Mouse (Mus musculus): ENCODE results near the gene G6pc2. TPM values are rescaled to one million over a fixed set of nuclear protein-coding genes. Genes with fewer than 3 reads are reported as not detected.

The G6pc2 gene
- total RNA-seq (2012; rRNA removed) (not detected in 2 replicates), polyA plus RNA-seq (2012; ENCODE audit: insufficient read depth in 1 of 2, insufficient read length in 2 of 2, low read depth in 1 of 2, low replicate concordance in 2 of 2, missing spikeins in 1 of 2) (not detected)

DNA sequence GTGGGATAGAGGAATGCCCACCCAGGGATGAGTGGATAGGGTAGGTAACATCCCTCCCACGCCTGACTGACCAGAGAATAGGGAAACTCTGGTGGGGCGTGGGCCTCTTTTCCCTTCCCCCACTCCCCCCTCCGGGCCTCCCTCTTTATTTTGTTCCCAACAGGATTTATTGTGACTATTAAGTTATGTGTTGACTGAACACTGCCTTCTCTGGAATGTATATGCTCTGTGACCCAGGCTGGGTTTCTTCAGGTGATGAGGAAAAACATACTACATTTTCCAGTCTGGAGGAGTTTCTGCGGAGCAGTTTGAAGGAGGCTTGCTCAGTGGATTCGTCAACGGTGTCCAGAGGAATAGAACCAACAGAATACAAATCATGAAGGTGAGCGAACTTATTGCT, at the start of gene G6pc2:
G6pc2 (plus strand) TSS at position 301 of the 400 bp plus-strand sequence.
- Histone ChIP-seq H3K9ac (ENCODE audit: control insufficient read depth, low read depth, low read length, poor library complexity, severe bottlenecking) (no peak within 1 kb of the TSS), H3K27me3 (ENCODE audit: control insufficient read depth in 1 of 2, insufficient read depth in 2 of 2, low read length in 2 of 2) (no peaks in the 10 kb centered on the region; a peak in 1 of 4 replicates), H3K36me3 (ENCODE audit: control insufficient read depth in 1 of 2, insufficient read depth in 2 of 2, low read length in 2 of 2) (no peaks in the 10 kb centered on the region), H3K79me2 (ENCODE audit: control insufficient read depth, insufficient read depth, low read length, poor library complexity) (no peaks in the 10 kb centered on the region; the same call in 1 of the 2 replicates), H3K4me1 (ENCODE audit: control insufficient read depth in 1 of 2, insufficient read depth in 2 of 2, low read length in 2 of 2) (no peaks in the 10 kb centered on the region), H3K27ac (ENCODE audit: control insufficient read depth, low read depth, low read length) (no peak within 1 kb of the TSS), H3K4me3 (ENCODE audit: control insufficient read depth in 1 of 2, insufficient read depth in 1 of 2, low read depth in 2 of 2, low read length in 2 of 2) (no peak within 1 kb of the TSS), H3K9me3 (replicated peaks; ENCODE audit: insufficient read depth, low read length) (no peaks in the 10 kb centered on the region)
- DNase-seq (ENCODE audit: low read depth, low spot score) = no peak
- TF ChIP-seq UBTF (IDR thresholded peaks at IDR 0.05; ENCODE audit: borderline replicate concordance, insufficient read depth, low read depth, low read length) (no peak), CHD1 (IDR thresholded peaks at IDR 0.05; ENCODE audit: low read depth, low read length) (no peak), USF2 (IDR thresholded peaks at IDR 0.05; ENCODE audit: borderline replicate concordance in 1 of 2, insufficient read depth in 1 of 2, low read depth in 1 of 2, low read length in 2 of 2) (no peak), SIN3A (IDR thresholded peaks at IDR 0.05; ENCODE audit: low read length) (no peak), HCFC1 (IDR thresholded peaks at IDR 0.05; ENCODE audit: low read depth, low read length) (no peak), CTCF (IDR thresholded peaks at IDR 0.05 in 2 of 3, conservative IDR thresholded peaks at IDR 0.05 in 1 of 3; ENCODE audit: control insufficient read depth in 1 of 3, insufficient read depth in 1 of 3, low read depth in 2 of 3, low read length in 3 of 3, poor library complexity in 1 of 3, severe bottlenecking in 1 of 3) (no peak), RAD21 (IDR thresholded peaks at IDR 0.05; ENCODE audit: low read depth, low read length) (no peak), GATA1 (IDR thresholded peaks at IDR 0.05; ENCODE audit: low read depth, low read length) (no peak), ETS1 (IDR thresholded peaks at IDR 0.05; ENCODE audit: low read depth, low read length) (no peak), KAT2A (conservative IDR thresholded peaks at IDR 0.05; ENCODE audit: low read depth, low read length) (no peak), E2F4 (IDR thresholded peaks at IDR 0.05; ENCODE audit: borderline replicate concordance, low read depth, low read length) (no peak), TCF12 (IDR thresholded peaks at IDR 0.05; ENCODE audit: low read depth, low read length) (no peak), BHLHE40 (IDR thresholded peaks at IDR 0.05; ENCODE audit: borderline replicate concordance, low read depth, low read length) (no peak), MXI1 (IDR thresholded peaks at IDR 0.05; ENCODE audit: low read depth, low read length) (no peak), ZNF384 (IDR thresholded peaks at IDR 0.05; ENCODE audit: low read depth, low read length) (no peak), POLR2AphosphoS2 (IDR thresholded peaks at IDR 0.05; ENCODE audit: low read length) (no peak), EP300 (IDR thresholded peaks at IDR 0.05; ENCODE audit: low read depth in 1 of 2, low read length in 2 of 2) (no peak), NRF1 (IDR thresholded peaks at IDR 0.05; ENCODE audit: insufficient read depth, low read depth, low read length, poor library complexity, severe bottlenecking) (no peak), SMC3 (IDR thresholded peaks at IDR 0.05; ENCODE audit: low read depth, low read length) (no peak)
